Mouse (Mus musculus) lung, postnatal 0 days (tissue): ENCODE data around the gene Srrt.

Experiments
- CTCF ChIP-seq: IDR thresholded peaks from 2 replicates; pipeline ENCODE4 v1.5.1; 2016; ENCODE audit warnings: antibody characterized with exemption, mild to moderate bottlenecking
- EP300 ChIP-seq: IDR thresholded peaks from 2 replicates; pipeline ENCODE4 v1.6.1; 2016; ENCODE audit warnings: antibody characterized with exemption, mild to moderate bottlenecking, control low read depth

DNA sequence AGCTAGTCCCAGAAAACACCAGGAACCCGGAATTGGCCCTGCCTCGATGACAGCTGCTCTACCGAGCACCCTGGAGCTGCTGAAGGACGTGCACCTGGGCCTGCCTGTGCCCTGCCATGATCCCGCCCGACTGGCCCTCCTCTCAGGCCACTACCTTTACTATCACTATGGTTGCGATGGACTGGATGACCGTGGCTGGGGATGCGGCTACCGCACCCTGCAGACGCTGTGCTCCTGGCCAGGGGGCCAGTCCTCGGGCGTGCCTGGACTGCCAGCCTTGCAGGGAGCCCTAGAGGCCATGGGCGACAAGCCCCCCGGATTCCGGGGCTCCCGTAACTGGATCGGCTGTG lies 12.8 kb downstream of the Srrt start:
- no peak for TF ChIP-seq CTCF
- no peak for TF ChIP-seq EP300
